Comparison of ENCODE assay signal across 8 mouse cellular contexts in the genomic region with DNA sequence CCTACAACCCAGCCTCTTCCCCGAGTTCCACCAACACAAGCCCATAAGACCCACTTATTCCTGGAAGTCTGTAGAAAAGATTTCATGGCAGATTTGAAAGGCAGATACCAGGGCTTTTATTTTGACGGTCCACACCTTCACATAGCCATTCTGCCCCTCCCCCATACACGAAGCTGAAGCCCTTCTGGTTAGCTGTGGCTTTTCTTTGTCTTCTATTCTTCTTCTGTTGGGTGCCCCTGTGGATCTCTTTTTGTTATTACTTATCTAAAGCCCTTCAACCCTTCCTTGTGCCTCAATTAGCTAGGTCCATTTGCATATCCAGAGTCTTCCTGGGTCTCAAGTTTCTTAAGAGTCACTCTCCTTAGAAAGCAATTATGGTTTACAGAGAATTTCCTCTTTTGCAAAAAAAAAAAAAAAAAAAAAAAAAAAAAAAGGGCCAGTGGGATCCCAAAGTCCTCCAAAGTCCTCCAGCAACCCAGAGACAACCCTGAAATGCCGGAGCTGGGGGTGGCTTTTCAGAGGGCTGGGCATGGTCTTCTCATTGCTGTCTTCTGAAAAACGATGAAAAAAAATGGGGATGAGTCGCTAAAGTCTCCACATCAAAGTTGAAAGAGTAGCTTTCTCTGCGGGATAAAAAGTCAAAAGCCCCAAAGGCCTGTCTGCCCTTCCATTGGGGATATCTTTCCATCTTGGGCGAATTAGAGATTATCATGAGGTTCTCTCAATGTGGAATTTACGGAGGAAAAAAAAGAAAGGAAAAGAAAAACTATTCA.
DNase-seq lines count a peak whose midpoint lies in the region; ATAC-seq and TF ChIP-seq lines count a peak whose summit lies in the region.

No protein-coding gene starts in this region.

- no peak overlapping the region for H3K27ac ChIP-seq in intestine, postnatal 0 days (ENCODE audit: low read depth, low read length)
- peak overlapping the region; percentile 27; the same call in 1 of the 2 replicates for H3K27ac ChIP-seq in olfactory bulb, adult 2 months (ENCODE audit: insufficient read depth, low read depth, low read length)

- H3K9me3 ChIP-seq in intestine, postnatal 0 days (ENCODE audit: control insufficient read depth): no peaks in the 10 kb centered on the region

- peak overlapping the region; percentile 28 for H3K4me3 ChIP-seq in intestine, postnatal 0 days (ENCODE audit: low read depth, low read length)
- H3K4me3 ChIP-seq in olfactory bulb, adult 2 months (ENCODE audit: insufficient read depth, low read depth, low read length): no peak overlapping the region

- peaks cover 17% of the 10 kb centered on the region for H3K4me1 ChIP-seq in intestine, postnatal 0 days (replicated peaks; ENCODE audit: control insufficient read depth, insufficient read depth, low read length)
- H3K4me1 ChIP-seq in olfactory bulb, adult 2 months (ENCODE audit: control insufficient read depth, insufficient read depth, low read length): peaks cover 26% of the 10 kb centered on the region

- no peak overlapping the region; the same call in 1 of the 2 replicates for H3K9ac ChIP-seq in intestine, postnatal 0 days (ENCODE audit: low read depth, low read length)

- TF ChIP-seq CTCF in intestine, postnatal 0 days (IDR thresholded peaks at IDR 0.05; ENCODE audit: low read depth): no peak
- no peak for TF ChIP-seq CTCF in olfactory bulb, adult 2 months (IDR thresholded peaks at IDR 0.05; ENCODE audit: insufficient read depth, low read depth, low read length)

- no peaks in the 10 kb centered on the region for H3K27me3 ChIP-seq in intestine, postnatal 0 days (replicated peaks; ENCODE audit: control insufficient read depth, insufficient read depth, low read length)

- no peaks in the 10 kb centered on the region for H3K36me3 ChIP-seq in intestine, postnatal 0 days (ENCODE audit: control insufficient read depth, insufficient read depth)

- H3K4me2 ChIP-seq in intestine, postnatal 0 days (replicated peaks; ENCODE audit: low read depth): peak overlapping the region; percentile 64

- TF ChIP-seq POLR2A in olfactory bulb, adult 2 months (IDR thresholded peaks at IDR 0.05; ENCODE audit: insufficient read depth, low read depth, low read length): no peak

- peak; percentile 33 for DNase-seq in kidney, postnatal 10 days
- no peak for DNase-seq in kidney, postnatal 25 days
- DNase-seq in embryo, embryonic 11 days: peak; percentile 59
- no peak for DNase-seq in left cerebral cortex, adult 8-10 months (ENCODE audit: low spot score in 2 of 2)
- no peak for DNase-seq in layer of hippocampus, adult 9-10 months (ENCODE audit: low spot score)
- DNase-seq in urinary bladder, adult 2 months (ENCODE audit: low spot score): no peak

- ATAC-seq in intestine, postnatal 0 days: no peak

- 23% methylated on average over 9 of the region's 9 CpGs for WGBS in intestine, postnatal 0 days
- WGBS in olfactory bulb, adult 2 months: 30% methylated on average over 9 of the region's 9 CpGs

Comparison
In these comparisons a context has a peak if more than half of its experiments do, and no peak if none do; other contexts are left out.
1. DNase-seq: peak in kidney, postnatal 10 days (single experiment) and embryo, embryonic 11 days (single experiment); none in kidney, postnatal 25 days (0 of 2), left cerebral cortex, adult 8-10 months (0 of 2), layer of hippocampus, adult 9-10 months (single experiment) and urinary bladder, adult 2 months (single experiment).